Mouse (Mus musculus) lung, adult 2 months (tissue): Measurements from ENCODE around the gene 6030458C11Rik.

Source experiments
- CTCF ChIP-seq: fragments of 200-500 bp; IDR thresholded peaks from 2 replicates; pipeline ENCODE4 v1.5.1; 2011; ENCODE audit warnings: mild to moderate bottlenecking, low read length, control low read depth; ENCODE audit not compliant: insufficient read depth
- POLR2A ChIP-seq: fragments of 200-500 bp; IDR thresholded peaks from 2 replicates; pipeline ENCODE4 v1.6.1; 2011; ENCODE audit warnings: low read depth, mild to moderate bottlenecking, control low read depth, low read length, borderline replicate concordance; ENCODE audit errors: extremely low read depth

- TF ChIP-seq POLR2A (no peak), CTCF (no peak)
Measured at GRCm38 (mm10) chr15:12833385-12833784, 8.9 kb upstream of the 6030458C11Rik start.
